8 mouse cellular contexts compared by ENCODE assay signal in genomic region chr11:58640272-58640867, GRCm38 (mm10). TPM values are rescaled to one million over a fixed set of nuclear protein-coding genes. Genes with fewer than 3 reads are reported as not detected.
A peak's percentile ranks its signal among the peaks of the same experiment; 100 is the strongest.
DNase-seq lines count a peak whose midpoint lies in the region; ATAC-seq lines count a peak whose summit lies in the region.

Gene Trim58 (plus strand): TSS chr11:58640465.

- no peaks in the 10 kb centered on the region for H3K36me3 ChIP-seq in kidney, embryonic 16.5 days (ENCODE audit: insufficient read depth, low read length)
- H3K36me3 ChIP-seq in embryonic facial prominence, embryonic 13.5 days, result no peaks in the 10 kb centered on the region
- H3K36me3 ChIP-seq in hindbrain, embryonic 14.5 days (replicated peaks; ENCODE audit: control insufficient read depth, insufficient read depth), result no peaks in the 10 kb centered on the region

- H3K27ac ChIP-seq in kidney, embryonic 16.5 days (ENCODE audit: low read length), result no peak within 1 kb of the TSS
- H3K27ac ChIP-seq in embryonic facial prominence, embryonic 13.5 days, result no peak within 1 kb of the TSS
- no peak within 1 kb of the TSS for H3K27ac ChIP-seq in hindbrain, embryonic 14.5 days

- H3K4me2 ChIP-seq in kidney, embryonic 16.5 days (replicated peaks; ENCODE audit: low read depth, low read length), result peak within 1 kb of the TSS; percentile 57
- peak within 1 kb of the TSS; percentile 71 for H3K4me2 ChIP-seq in embryonic facial prominence, embryonic 13.5 days
- H3K4me2 ChIP-seq in hindbrain, embryonic 14.5 days (replicated peaks), result peak within 1 kb of the TSS; percentile 93

- no peak for DNase-seq in kidney, adult 11 months
- DNase-seq in adrenal gland, postnatal 25 days, result peak; percentile 7
- no peak for DNase-seq in hindbrain, embryonic 14.5 days (ENCODE audit: low spot score)
- peak; percentile 52 for DNase-seq in testis, postnatal 10 days (ENCODE audit: low spot score)
- no peak for DNase-seq in frontal cortex, postnatal 10 days (ENCODE audit: low spot score in 2 of 2)

- peak within 1 kb of the TSS; percentile 37 for H3K9ac ChIP-seq in kidney, embryonic 16.5 days (replicated peaks; ENCODE audit: low read length)
- peak within 1 kb of the TSS; percentile 54 for H3K9ac ChIP-seq in embryonic facial prominence, embryonic 13.5 days
- H3K9ac ChIP-seq in hindbrain, embryonic 14.5 days, result peak within 1 kb of the TSS; percentile 54

- H3K9me3 ChIP-seq in kidney, embryonic 16.5 days (ENCODE audit: low read length), result no peaks in the 10 kb centered on the region
- no peaks in the 10 kb centered on the region for H3K9me3 ChIP-seq in embryonic facial prominence, embryonic 13.5 days
- no peaks in the 10 kb centered on the region for H3K9me3 ChIP-seq in hindbrain, embryonic 14.5 days (ENCODE audit: control insufficient read depth, low read length)

- 2% methylated on average over 34 of the region's 34 CpGs for WGBS in kidney, embryonic 16.5 days
- WGBS in embryonic facial prominence, embryonic 13.5 days, result 4% methylated on average over 34 of the region's 34 CpGs
- WGBS in hindbrain, embryonic 14.5 days, result 4% methylated on average over 34 of the region's 34 CpGs

- H3K27me3 ChIP-seq in kidney, embryonic 16.5 days (ENCODE audit: insufficient read depth, low read length), result peaks cover 16% of the 10 kb centered on the region; the same call in 1 of the 2 replicates
- H3K27me3 ChIP-seq in embryonic facial prominence, embryonic 13.5 days, result peaks cover 51% of the 10 kb centered on the region
- H3K27me3 ChIP-seq in hindbrain, embryonic 14.5 days (ENCODE audit: control insufficient read depth, insufficient read depth, low read length), result peaks cover 14% of the 10 kb centered on the region; the same call in 1 of the 2 replicates

- peaks cover 2% of the 10 kb centered on the region; the same call in 1 of the 2 replicates for H3K4me1 ChIP-seq in kidney, embryonic 16.5 days (ENCODE audit: insufficient read depth, low read length)
- peaks cover 11% of the 10 kb centered on the region for H3K4me1 ChIP-seq in embryonic facial prominence, embryonic 13.5 days
- peaks cover 8% of the 10 kb centered on the region for H3K4me1 ChIP-seq in hindbrain, embryonic 14.5 days (replicated peaks; ENCODE audit: control insufficient read depth, insufficient read depth, low read length)

- peak; percentile 42; the same call in 1 of the 2 replicates for ATAC-seq in kidney, embryonic 16.5 days (ENCODE audit: low FRiP score, low TSS enrichment)
- no peak for ATAC-seq in embryonic facial prominence, embryonic 13.5 days (ENCODE audit: insufficient number of reproducible peaks, insufficient read depth, low FRiP score, low TSS enrichment, low read depth)
- ATAC-seq in hindbrain, embryonic 14.5 days (ENCODE audit: low FRiP score), result 0 out of 2 replicates have a peak, but pooled peaks have one; percentile 37
- ATAC-seq in megakaryocyte-erythroid progenitor cell, adult 5-6 weeks (replicated peaks; ENCODE audit: low FRiP score, low TSS enrichment, poor library complexity, severe bottlenecking), result peak; percentile 42

- H3K4me3 ChIP-seq in kidney, embryonic 16.5 days (ENCODE audit: low read length), result peak within 1 kb of the TSS; percentile 36
- peak within 1 kb of the TSS; percentile 40 for H3K4me3 ChIP-seq in embryonic facial prominence, embryonic 13.5 days
- peak within 1 kb of the TSS; percentile 35 for H3K4me3 ChIP-seq in hindbrain, embryonic 14.5 days (replicated peaks; ENCODE audit: low read length)

RNA-seq across cellular contexts. Expression of gene Trim58, which starts in this region (rescaled TPM):
- polyA plus RNA-seq in kidney, embryonic 16.5 days (2015; fragmentation: Nextera tagmentation; extraction: Ambion mirVana), result 0.10 TPM in 1 of 2 replicates, not detected in the other
- not detected in 2 replicates for total RNA-seq in adrenal gland, postnatal 25 days (2021)
- 0.13 and 0.23 TPM in 2 replicates for polyA plus RNA-seq in embryonic facial prominence, embryonic 13.5 days (2015; fragmentation: Nextera tagmentation; extraction: Ambion mirVana)
- 0.20 TPM in 1 of 2 replicates, not detected in the other for polyA plus RNA-seq in hindbrain, embryonic 14.5 days (2014; fragmentation: Nextera tagmentation; extraction: Ambion mirVana)
- 10.9 and 13.2 TPM in 2 replicates for total RNA-seq in megakaryocyte-erythroid progenitor cell, adult 5-6 weeks (2014; fragmentation: Nextera tagmentation)
- total RNA-seq in megakaryocyte-erythroid progenitor cell, adult 5-6 weeks (2017), result 5.3 and 8.0 TPM in 2 replicates

Comparison
In these comparisons a context has a peak if more than half of its experiments do, and no peak if none do; other contexts are left out.
1. Peak in ATAC-seq, H3K4me3 ChIP-seq, H3K9ac ChIP-seq and H3K4me2 ChIP-seq in kidney, embryonic 16.5 days; RNA of the gene not detected or under 1 TPM.
2. Peak in DNase-seq in adrenal gland, postnatal 25 days; RNA of the gene not detected or under 1 TPM.
3. Peak in ATAC-seq, H3K4me3 ChIP-seq, H3K9ac ChIP-seq and H3K4me2 ChIP-seq in hindbrain, embryonic 14.5 days; RNA of the gene not detected or under 1 TPM.